Mouse (Mus musculus) layer of hippocampus, adult 9-11 months (tissue): ENCODE measurements at regions not wholly inside any gene's neighbourhood (a gene's known extent, or its start where the extent isn't known, plus 50 kb on each side); places are given as distances from the start of the nearest gene placed in this dataset.
A peak's percentile ranks its signal among the peaks of the same experiment; 100 is the strongest.
"Not testable (repeated sequence)": the region's sequence is repeated elsewhere in the genome, so short reads cannot be mapped to it uniquely, and the experiment has no call there.

ENCODE experiments used
- DNase-seq: peaks from one replicate; pipeline ENCODE4 v3.0.0; 2022

GRCm38 (mm10) chr2:181930037-181930436 is 60.9 kb upstream of the Gm14496 start:
- no peak for DNase-seq

GRCm38 (mm10) chr2:181930538-181930937 is 60.4 kb upstream of the Gm14496 start:
- not testable (repeated sequence) for DNase-seq

- DNase-seq, result peak; percentile 8
Observed at GRCm38 (mm10) chr2:181931077-181931815, 59.7 kb upstream of the Gm14496 start.

- no peak for DNase-seq
Observed at GRCm38 (mm10) chr2:181931918-181932605, 58.9 kb upstream of the Gm14496 start.
